1 mouse cellular context compared by ENCODE assay signal in the genomic region with DNA sequence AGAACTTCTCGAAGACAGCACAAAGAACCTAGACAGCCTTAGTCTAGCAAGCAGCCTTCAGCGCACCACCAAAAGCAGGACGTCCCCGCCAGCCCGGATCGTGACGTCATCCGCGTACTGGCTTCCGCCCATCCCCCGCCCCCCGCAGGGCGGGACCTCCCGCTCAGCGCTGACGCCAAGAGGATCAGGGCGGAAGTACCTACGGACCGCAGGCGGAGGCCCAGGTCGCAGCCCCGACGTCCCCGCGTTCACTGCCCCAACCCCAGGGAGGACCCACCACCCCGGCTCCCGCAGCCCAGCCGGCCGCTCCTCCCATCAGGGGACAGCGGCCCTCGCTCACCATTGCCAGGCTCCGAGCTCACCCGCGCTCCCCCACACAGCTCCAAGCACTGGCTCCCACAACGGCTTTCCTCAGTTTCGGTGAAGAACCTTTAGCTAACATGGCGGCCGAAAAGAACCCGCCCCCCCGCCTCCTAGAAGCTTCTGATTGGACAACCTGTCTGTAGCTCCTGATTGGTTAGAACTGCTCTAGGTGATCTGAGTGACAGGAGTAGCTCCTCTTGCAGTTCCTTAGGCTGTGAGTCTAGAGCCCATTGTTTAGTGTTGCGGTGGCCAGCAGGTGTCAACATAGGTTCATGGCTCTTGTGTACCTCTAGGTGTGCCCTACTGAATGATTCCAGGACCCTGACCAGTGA.
TF ChIP-seq lines count a peak whose summit lies in the region.

A gene (minus strand): TSS at position 454 of the 695 bp plus-strand sequence.

TF ChIP-seq in MEL, 35 proteins besides CTCF, POLR2A, EP300 and RAD21 (continued from another document):
- TF ChIP-seq NELFE (IDR thresholded peaks at IDR 0.05; ENCODE audit: low read depth, low read length) (peak; percentile 93), ETS1 (IDR thresholded peaks at IDR 0.05; ENCODE audit: low read depth, low read length) (peak; percentile 71; the same call in 1 of the 2 replicates), CHD1 (IDR thresholded peaks at IDR 0.05; ENCODE audit: low read depth, low read length) (no peak), TBP (IDR thresholded peaks at IDR 0.05; ENCODE audit: low read depth, low read length) (peak; percentile 53)
